Mouse (Mus musculus): ENCODE data around the gene Surf1. TPM values are rescaled to one million over a fixed set of nuclear protein-coding genes. Genes with fewer than 3 reads are reported as not detected.

Gene Surf1
- polyA plus RNA-seq, 2 experiments: 25.8 to 31.7 TPM

DNA sequence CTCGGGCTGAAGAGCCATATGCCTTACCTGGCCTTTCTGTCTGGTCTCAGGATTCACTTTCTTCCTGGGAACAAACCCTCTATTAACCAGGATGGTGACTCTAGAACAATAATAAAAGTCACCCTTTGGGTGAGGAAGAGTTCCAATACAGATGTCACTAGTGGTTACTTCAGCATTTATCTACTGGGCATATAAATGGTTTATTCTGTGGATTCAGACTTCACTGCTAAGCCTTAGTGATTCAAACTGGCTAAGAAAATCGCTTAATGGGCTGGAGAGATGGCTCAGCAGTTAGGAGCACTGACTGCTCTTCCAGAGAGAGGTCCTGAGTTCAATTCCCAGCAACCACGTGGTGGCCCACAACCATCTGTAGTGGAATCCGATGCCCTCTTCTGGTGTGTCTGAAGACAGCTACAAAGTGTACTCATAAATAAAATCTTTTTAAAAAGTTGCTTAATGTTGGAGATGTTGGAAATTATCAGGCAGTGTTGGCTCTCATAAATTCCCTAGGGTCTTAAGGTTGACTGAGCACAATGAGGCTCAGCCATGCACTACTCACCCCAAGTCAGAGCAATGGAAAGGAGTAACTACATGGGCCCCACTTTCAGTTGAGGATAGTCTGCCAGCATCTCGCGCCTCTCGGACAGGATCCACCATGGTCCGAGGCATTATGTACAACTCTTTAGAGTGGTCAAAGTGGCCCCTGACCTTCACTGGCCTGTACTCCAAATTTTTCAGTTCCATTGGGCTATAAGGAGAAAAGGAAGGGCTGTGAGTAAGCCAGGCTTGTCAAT, 2.0 kb downstream of the Surf1 start:
- peaks cover 46% of the 10 kb centered on the region for H3K36me3 ChIP-seq (replicated peaks; ENCODE audit: control insufficient read depth, insufficient read depth, low read depth)
- H3K4me3 ChIP-seq (ENCODE audit: insufficient read depth in 1 of 2, low read depth in 2 of 2, low read length in 2 of 2): no peak overlapping the region
- H3K9ac ChIP-seq (replicated peaks): no peak overlapping the region
- H3K27me3 ChIP-seq (ENCODE audit: control insufficient read depth, insufficient read depth, low read length): no peaks in the 10 kb centered on the region
- DNase-seq (ENCODE audit: low read depth in 3 of 3, low spot score in 3 of 3) (no peak), ATAC-seq (ENCODE audit: insufficient read depth) (no peak)
- H3K9me3 ChIP-seq (ENCODE audit: control insufficient read depth, low read length): no peaks in the 10 kb centered on the region
- H3K27ac ChIP-seq: no peak overlapping the region
- peaks cover 17 to 25% of the 10 kb centered on the region in 2 experiments for H3K4me1 ChIP-seq (replicated peaks; ENCODE audit: control insufficient read depth in 2 of 2, insufficient read depth in 2 of 2, low read length in 1 of 2)
- 54% methylated on average over 8 of the region's 8 CpGs for WGBS (ENCODE audit: insufficient replicate concordance)
- TF ChIP-seq EP300 (IDR thresholded peaks at IDR 0.05; ENCODE audit: low read depth): no peak
- no peak for TF ChIP-seq CTCF (IDR thresholded peaks at IDR 0.05; ENCODE audit: low read depth)
- no peak overlapping the region; the same call in 1 of the 2 replicates for H3K4me2 ChIP-seq (ENCODE audit: low read depth)

DNA sequence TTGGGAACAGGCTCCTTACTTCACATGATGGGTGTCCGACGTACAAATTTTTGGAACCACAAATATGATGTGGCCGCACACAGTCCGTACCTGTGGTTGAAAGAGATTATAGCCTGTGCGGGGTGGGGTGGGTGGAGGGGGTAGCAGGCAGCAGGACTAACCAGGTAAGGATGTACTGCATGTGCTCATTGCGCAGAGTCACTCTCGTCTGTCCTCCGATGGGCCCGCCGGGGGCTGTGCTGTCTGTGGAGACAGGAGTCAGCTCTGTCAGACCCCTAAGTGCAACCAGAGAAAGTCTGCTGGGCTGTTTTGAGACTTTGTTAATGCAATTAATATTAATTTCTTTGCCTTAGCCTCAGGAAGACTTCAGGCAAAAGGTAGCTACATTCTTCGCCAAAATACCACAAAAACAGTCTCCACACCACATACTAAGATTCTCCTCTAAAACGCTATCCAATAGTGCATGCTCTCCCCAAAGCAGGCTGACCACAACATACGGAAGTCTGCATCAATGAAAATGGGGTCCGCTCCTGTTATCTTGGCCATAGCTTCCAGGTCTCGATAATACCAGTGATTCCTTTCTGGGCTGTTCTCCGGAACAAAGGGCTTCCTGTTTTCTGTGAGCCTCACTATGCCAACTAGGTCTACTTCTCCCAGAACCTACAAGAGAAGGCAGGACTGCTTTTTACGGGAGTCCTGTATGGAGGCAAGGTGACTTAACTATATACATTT, 2.7 kb downstream of the Surf1 start:
- H3K4me1 ChIP-seq (replicated peaks; ENCODE audit: control insufficient read depth in 2 of 2, insufficient read depth in 2 of 2, low read length in 1 of 2): peaks cover 24 to 32% of the 10 kb centered on the region in 2 experiments

DNA sequence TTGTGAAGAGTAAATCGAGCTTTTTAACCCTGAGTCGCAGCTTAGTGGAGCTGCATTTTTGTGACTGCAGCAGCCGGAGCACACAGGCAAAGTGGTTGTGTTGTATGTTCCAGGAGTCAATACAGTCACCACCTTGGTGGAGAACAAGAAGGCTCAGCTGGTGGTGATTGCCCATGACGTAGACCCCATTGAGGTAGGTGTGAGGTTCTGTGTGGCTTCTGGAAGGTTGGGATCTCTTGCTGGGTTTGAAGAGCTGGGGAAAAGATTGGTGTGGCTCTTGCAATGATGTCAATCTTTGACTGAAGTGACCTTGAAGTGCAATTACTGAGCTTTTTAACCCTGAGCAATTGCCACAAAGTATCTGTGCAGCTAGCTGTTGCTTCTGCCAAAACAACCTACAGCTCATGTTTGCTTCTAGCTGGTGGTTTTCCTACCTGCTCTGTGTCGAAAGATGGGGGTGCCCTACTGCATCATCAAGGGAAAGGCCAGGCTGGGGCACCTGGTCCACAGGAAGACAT, 4.0 kb downstream of the Surf1 start:
- peak overlapping the region; percentile 92 to 96 for H3K4me3 ChIP-seq (ENCODE audit: insufficient read depth in 1 of 2, low read depth in 2 of 2, low read length in 2 of 2)
- WGBS (ENCODE audit: insufficient replicate concordance): 51% methylated on average over 5 of the region's 5 CpGs
- H3K4me2 ChIP-seq (ENCODE audit: low read depth): peak overlapping the region; percentile 97
- peaks cover 44% of the 10 kb centered on the region for H3K36me3 ChIP-seq (replicated peaks; ENCODE audit: control insufficient read depth, insufficient read depth, low read depth)
- DNase-seq (ENCODE audit: low read depth in 3 of 3, low spot score in 3 of 3) (no peak), ATAC-seq (ENCODE audit: insufficient read depth) (no peak)
- no peaks in the 10 kb centered on the region for H3K9me3 ChIP-seq (ENCODE audit: control insufficient read depth, low read length)
- peak overlapping the region; percentile 99 for H3K9ac ChIP-seq (replicated peaks)
- peaks cover 20 to 29% of the 10 kb centered on the region in 2 experiments for H3K4me1 ChIP-seq (replicated peaks; ENCODE audit: control insufficient read depth in 2 of 2, insufficient read depth in 2 of 2, low read length in 1 of 2)
- H3K27ac ChIP-seq: peak overlapping the region; percentile 74
- no peak for TF ChIP-seq EP300 (IDR thresholded peaks at IDR 0.05; ENCODE audit: low read depth)
- no peaks in the 10 kb centered on the region for H3K27me3 ChIP-seq (ENCODE audit: control insufficient read depth, insufficient read depth, low read length)

More for the DNA sequence above, 2.7 kb downstream of the Surf1 start:
- no peak overlapping the region for H3K27ac ChIP-seq
- H3K9ac ChIP-seq (replicated peaks): no peak overlapping the region
- no peak for TF ChIP-seq EP300 (IDR thresholded peaks at IDR 0.05; ENCODE audit: low read depth)
- peak overlapping the region; percentile 97 for H3K4me2 ChIP-seq (ENCODE audit: low read depth)
- no peaks in the 10 kb centered on the region for H3K27me3 ChIP-seq (ENCODE audit: control insufficient read depth, insufficient read depth, low read length)
- no peaks in the 10 kb centered on the region for H3K9me3 ChIP-seq (ENCODE audit: control insufficient read depth, low read length)
- WGBS (ENCODE audit: insufficient replicate concordance): 46% methylated on average over 17 of the region's 17 CpGs
- no peak overlapping the region for H3K4me3 ChIP-seq (ENCODE audit: insufficient read depth in 1 of 2, low read depth in 2 of 2, low read length in 2 of 2)
- H3K36me3 ChIP-seq (replicated peaks; ENCODE audit: control insufficient read depth, insufficient read depth, low read depth): peaks cover 38% of the 10 kb centered on the region
- no peak for DNase-seq (ENCODE audit: low read depth in 3 of 3, low spot score in 3 of 3)
- ATAC-seq (ENCODE audit: insufficient read depth): no peak

DNA sequence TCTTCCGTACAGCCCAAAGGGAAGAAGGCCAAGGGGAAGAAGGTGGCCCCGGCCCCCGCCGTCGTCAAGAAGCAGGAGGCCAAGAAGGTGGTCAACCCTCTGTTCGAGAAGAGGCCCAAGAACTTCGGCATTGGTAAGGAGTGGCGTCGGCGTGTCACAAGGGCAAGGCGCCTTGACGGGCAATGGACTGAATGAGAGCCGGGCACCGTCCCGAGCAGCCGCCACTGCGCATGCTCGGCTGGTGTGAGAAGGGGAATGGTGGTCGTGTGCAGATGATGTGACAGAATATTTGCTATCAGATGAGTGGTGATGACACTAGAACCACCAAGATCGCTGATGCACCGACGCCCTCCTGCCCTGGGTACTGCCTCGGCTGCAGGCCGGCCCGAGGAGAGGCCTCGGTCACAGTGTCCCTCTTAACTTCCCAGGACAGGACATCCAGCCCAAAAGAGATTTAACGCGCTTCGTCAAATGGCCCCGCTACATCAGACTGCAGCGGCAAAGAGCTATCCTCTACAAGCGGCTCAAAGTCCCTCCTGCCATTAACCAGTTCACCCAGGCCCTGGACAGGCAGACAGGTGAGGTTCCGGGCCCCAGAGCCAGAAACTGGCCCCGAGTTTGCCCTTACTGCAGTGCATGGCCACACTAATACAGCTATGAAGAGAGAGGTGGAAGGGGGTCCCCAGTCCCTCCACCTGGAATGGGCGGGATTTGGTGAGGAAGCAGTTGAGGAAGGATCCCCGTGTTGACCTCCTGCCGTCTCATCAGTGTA, 5.2 kb downstream of the Surf1 start:
- Histone ChIP-seq H3K27me3 (ENCODE audit: control insufficient read depth, insufficient read depth, low read length) (no peaks in the 10 kb centered on the region), H3K36me3 (replicated peaks; ENCODE audit: control insufficient read depth, insufficient read depth, low read depth) (peaks cover 53% of the 10 kb centered on the region), H3K4me1 (replicated peaks; ENCODE audit: control insufficient read depth in 2 of 2, insufficient read depth in 2 of 2, low read length in 1 of 2) (peaks cover 15 to 23% of the 10 kb centered on the region in 2 experiments), H3K4me3 (ENCODE audit: insufficient read depth in 1 of 2, low read depth in 2 of 2, low read length in 2 of 2) (peak overlapping the region; percentile 92 to 96), H3K27ac (peak overlapping the region; percentile 74), H3K4me2 (ENCODE audit: low read depth) (peak overlapping the region; percentile 97), H3K9me3 (ENCODE audit: control insufficient read depth, low read length) (no peaks in the 10 kb centered on the region), H3K9ac (replicated peaks) (peak overlapping the region; percentile 99)
- no peak for TF ChIP-seq EP300 (IDR thresholded peaks at IDR 0.05; ENCODE audit: low read depth)
- no peak; the same call in 1 of the 2 replicates for TF ChIP-seq CTCF (IDR thresholded peaks at IDR 0.05; ENCODE audit: low read depth)
- peak; percentile 46 for ATAC-seq (ENCODE audit: insufficient read depth)
- under 1% methylated on average over 37 of the region's 37 CpGs for WGBS (ENCODE audit: insufficient replicate concordance)
- peak in 2 of 3 experiments; percentile 47 to 61 for DNase-seq (ENCODE audit: low read depth in 3 of 3, low spot score in 3 of 3)
